Mouse (Mus musculus) ovary, postnatal 14 days (tissue): ENCODE data around the gene Wscd1.

Experiments used
- DNase-seq: peaks from one replicate; pipeline ENCODE4 v3.0.0; 2022; ENCODE audit warnings: low spot score

The Wscd1 gene

DNA sequence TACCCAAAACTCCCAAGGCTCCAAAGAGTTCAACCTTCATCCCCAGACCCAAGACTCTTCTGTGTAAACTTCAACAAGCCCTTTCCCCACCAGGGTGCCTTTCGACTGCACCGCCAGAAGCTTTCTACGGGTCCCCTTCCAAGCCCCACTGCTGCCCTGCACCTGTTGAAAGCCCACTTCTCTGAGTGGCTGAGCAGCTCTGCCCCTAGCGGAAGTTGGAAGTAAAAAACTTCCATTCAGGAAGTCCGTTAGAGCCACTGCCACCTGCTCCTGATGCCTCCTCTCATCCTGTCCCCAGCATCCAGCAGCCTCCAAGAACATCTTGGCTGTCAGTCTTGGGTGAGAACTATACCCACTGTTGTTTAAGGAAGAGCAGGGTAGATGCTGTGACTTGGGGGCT lies at the start of gene Wscd1:
Gene Wscd1, plus strand, starts transcription at position 250 of the 400 bp plus-strand sequence.
- DNase-seq = no peak

GRCm38 (mm10) chr11:71728066-71728465 lies 21.7 kb upstream of the Wscd1 start:
- DNase-seq = no peak

- no peak for DNase-seq
Observed at GRCm38 (mm10) chr11:71729287-71729686, 20.4 kb upstream of the Wscd1 start.

DNA sequence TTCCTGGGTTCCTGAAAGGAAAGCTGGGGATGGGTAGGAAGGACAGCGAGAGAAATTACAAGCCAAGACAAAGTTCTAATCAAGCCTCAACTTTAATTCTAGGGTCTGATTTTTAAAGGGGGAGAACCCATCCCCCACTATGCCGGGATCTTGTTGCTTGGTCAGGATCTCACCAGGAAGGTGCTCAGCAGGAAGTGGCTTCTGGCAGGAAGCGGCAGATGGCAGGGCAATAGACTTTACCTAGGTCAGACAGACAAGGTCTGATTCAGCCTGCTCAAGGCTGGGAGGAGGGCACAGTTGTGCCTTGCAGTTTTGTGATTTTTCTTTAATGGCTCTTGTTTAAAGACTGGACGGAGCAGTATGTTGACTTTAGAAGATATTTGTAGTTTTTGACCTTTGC lies 15.9 kb upstream of the Wscd1 start:
- no peak for DNase-seq

DNA sequence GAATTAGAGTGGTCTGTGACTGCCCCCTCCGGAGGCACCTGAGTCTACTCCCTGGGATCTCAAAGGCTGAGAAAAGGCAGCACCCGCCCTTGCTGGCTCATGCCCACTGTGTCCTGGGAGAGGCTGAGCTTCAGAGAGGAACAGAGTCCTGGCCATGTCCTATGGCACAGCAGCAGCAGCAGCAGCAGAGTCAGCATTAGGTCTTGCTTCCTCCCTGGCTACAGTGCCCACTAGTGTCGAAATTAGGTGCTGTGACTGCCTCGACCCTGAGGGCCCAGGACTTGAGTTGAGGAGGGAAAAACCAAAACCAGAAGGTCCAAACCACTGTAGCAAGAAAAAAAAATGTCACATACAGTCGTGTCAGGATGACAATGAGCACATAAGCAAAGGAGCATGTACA lies 12.6 kb upstream of the Wscd1 start:
- no peak for DNase-seq

DNA sequence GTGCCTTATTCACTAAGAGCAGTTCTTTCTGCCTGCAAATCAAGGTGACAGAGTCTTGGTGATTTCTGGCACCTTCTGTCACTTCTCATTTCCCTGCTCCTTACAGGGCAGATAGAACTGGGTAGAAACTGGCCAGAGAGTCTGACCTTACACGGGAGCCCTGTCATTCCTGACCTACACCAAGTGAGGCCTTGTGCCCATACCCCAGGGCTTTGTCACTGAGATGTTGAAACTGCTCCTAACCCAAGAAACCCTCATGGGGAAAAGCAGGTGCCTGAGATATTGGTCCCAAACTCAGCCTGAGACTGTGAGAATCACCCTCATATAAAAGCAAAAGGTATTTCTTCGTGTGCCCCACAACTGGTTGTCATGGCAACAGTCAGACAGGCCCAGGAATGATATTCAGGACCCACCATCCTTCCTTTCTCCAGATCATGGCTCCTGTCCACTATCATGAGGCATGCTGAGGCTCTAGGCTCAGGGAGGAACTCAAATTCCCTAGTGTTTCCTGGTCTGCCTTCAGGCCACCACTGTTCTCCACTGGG lies 11.1 kb upstream of the Wscd1 start:
- no peak for DNase-seq

- DNase-seq = no peak
Observed at GRCm38 (mm10) chr11:71745875-71746274, 3.8 kb upstream of the Wscd1 start.

DNA sequence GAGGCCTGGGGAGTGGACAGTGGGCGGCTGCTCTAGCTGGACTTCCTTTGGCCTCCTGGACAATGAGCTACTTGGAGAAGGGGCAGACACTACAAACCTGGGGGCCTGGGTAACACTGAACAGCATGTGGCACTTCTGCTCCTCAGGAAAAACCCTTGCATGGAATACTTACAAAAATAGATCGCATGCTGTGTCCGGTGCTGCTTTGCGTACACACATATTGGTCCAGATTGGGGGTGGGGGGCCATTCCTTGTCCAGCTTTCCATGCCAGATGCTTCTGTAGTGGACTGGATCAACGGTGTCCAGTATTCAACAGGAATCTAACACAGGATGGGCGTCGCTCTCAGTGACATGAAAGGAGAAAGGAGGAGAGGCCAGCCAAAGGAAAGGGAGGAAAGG lies 2.0 kb upstream of the Wscd1 start:
- no peak for DNase-seq

DNA sequence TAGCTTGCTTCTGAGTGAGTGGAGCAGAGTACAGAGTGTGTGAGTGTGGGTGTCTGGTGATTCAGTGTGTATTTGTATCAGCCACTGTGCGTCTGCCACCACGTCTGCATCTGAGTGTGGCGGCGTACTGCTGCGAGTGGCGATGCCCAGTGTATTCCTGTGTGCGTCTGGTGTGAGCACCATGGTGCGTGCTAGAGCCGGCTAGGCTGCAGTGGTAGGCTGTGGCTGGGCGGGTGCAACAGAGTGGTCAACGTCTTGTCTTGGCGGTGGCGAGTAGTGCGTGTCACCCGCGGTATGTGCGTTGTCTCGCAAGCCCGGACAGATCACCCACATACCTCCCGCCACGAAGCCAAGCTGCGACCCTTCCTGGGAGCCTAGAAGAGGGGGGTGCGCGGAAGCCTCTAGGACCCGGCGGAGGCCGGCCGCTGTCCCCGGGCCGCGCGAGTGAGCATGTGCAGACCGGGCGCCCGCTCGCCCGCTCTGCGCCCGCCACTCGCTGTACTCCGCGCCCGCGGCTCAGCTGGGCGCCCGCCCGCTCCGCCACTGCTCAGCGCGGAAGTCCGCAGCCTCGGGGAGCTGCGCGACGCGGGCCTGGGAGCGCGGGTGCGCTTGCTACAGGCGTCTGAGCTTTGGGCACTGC lies 934 bp downstream of the Wscd1 start:
- no peak for DNase-seq

GRCm38 (mm10) chr11:71751174-71751611 lies 1.5 kb downstream of the Wscd1 start:
- no peak for DNase-seq

DNA sequence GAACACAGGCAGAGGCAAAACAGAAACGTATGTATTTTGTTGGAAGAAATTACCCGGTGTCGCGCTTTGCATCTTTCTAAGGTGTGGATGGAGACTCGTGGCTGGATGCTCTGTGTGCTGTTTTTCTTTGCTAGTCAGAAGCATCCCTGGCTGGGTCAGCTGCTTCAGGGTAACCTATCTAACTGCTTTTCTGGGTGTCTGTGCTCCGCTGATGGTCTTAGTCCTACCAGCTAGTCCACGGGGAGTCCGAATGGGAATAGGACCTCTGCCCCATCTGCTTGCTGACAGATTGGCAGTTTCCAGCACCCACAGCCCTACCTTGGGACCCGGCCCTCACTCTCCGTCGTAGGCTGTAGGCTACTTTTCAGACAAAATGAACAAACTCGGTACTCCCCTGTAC lies 2.0 kb downstream of the Wscd1 start:
- DNase-seq = no peak

- no peak for DNase-seq
Observed at GRCm38 (mm10) chr11:71752626-71753025, 2.9 kb downstream of the Wscd1 start.

DNA sequence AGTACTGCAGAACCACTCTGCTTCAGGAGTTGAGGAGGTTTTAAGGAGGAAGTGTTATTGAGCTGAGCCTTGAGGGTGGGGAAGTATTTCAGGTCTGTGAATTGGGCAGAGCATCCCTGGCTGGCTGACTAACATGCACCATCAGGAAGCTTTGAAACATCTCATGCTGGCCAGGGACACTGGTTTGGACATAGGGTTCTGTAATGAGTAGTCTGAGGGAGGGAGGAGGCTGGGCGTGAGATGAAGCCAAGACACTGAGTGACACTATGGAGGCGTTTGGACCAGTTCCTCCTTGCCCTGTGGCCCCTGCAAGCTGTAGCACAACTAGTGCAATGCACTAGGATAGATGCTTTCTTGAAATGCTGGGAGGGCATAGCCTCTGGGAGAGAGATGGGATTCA lies 5.4 kb downstream of the Wscd1 start:
- DNase-seq = no peak

GRCm38 (mm10) chr11:71756325-71756724 lies 6.6 kb downstream of the Wscd1 start:
- DNase-seq = no peak

GRCm38 (mm10) chr11:71758211-71759110 lies 8.7 kb downstream of the Wscd1 start:
- DNase-seq = no peak

DNA sequence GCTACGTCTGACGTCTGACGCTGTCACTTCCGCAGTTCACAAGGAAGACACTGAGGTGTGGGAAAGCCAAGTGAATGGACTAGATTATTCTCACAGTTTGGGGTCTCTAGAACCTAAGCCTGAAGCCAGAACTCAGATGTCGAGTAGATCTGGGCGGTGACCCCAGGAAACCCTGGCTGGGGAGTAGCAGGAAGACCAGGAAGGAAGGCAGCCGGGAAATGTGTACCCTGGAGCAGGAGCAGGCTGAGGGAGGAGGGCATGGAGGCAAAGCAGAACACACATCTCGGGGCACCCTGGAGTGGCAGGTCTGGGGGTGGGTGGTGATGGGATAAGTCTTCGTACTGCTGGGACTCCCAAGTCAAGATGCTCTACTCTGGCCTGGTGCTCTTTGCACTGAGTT lies 11.3 kb downstream of the Wscd1 start:
- DNase-seq = no peak

GRCm38 (mm10) chr11:71763154-71763553 lies 13.4 kb downstream of the Wscd1 start:
- no peak for DNase-seq

DNA sequence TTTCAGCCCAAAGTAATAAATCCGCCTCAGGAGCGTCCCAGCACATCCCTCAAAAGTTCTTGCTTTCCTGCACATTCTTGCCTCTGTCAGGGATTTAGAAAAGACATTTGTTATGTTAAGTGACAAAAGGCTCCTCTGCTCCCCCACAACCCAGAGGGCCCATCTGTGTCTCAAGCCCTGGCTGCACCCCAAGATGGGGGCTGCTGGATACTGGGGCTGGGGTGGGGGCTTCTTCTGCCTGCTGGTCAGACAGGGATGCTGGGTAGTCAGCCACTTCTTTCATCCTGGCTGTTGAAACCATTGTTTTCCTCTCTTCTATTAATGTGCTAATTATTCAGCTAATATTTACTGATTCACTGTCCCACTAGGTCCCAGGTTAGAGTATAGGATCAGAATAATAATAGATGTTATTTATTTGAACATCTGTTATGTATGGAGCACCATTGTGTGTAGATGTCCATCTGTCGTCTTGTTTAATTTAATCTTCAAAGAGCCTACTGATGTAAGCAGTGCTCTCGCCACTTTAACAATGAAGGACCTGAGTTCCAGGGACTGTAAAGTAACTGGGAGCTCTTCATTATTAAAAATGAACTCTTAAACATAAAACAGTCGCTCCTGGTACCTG lies 14.0 kb downstream of the Wscd1 start:
- no peak for DNase-seq

GRCm38 (mm10) chr11:71764743-71765142 lies 15.0 kb downstream of the Wscd1 start:
- DNase-seq = no peak

GRCm38 (mm10) chr11:71765335-71765734 lies 15.6 kb downstream of the Wscd1 start:
- DNase-seq = no peak

DNA sequence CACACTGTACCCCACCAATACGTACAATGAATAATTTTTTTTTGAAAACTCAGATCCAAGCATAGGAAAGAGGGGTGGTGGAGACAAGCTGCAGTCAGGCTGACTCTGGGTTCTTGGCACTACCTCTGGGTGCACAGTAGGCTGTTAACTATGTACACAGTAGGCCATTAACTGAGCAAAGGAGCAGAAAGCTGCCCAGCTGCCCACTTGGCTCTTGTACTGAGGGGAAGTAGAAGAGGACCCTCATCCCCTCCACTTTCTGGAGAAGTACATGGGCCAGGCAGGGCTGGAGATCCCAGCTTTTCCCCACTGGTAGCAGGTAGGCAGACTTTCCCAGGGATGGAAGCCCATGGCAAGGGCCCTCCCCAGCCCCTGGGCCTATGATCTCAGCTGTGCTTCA lies 16.7 kb downstream of the Wscd1 start:
- no peak for DNase-seq

GRCm38 (mm10) chr11:71767726-71768125 lies 18.0 kb downstream of the Wscd1 start:
- no peak for DNase-seq

GRCm38 (mm10) chr11:71769744-71770143 lies 20.0 kb downstream of the Wscd1 start:
- DNase-seq = no peak
